Mouse (Mus musculus) testis, postnatal 14 days (tissue): Measurements from ENCODE around the gene Sbp.

ENCODE experiments used
- DNase-seq: peaks from one replicate; pipeline ENCODE4 v3.0.0; 2021; ENCODE audit warnings: low spot score

Sbp gene

DNA sequence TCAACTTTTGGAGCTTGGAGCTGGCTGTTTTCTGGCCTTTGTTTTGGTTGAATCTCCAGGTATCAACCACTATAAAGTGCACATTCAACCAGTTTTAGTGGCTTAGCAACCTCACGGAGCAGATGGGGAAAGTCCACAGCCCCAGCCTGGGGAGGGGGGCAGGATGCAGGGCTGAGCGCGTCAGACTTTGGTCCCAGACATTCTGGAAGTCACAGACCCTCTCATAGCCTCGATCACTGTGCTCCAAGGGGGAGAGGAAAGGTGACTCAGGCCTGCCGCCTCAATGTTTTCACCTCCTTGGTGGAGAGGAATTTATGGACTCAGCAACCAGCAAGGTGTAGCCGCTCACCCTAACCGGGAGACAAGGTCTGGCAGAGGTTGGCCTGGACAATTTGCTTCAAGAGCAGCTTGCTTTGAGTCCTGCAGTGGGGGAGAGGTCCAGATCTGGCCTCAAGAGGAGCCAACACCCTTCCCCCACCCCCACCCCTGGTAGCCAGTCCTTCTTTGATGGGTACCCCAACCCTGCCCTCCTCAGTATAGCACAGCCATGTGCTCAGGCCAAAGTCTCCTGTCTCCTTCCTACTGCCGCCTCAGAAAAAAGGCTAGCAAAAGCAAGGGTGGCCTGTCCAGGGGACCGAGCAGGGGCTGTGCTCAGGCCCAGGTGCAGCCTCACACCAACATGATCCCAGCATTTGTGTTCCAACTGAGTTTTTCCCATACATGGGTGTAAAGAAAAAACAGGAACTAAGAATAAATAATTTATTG, 51.5 kb downstream of the Sbp start:
- DNase-seq, result no peak

DNA sequence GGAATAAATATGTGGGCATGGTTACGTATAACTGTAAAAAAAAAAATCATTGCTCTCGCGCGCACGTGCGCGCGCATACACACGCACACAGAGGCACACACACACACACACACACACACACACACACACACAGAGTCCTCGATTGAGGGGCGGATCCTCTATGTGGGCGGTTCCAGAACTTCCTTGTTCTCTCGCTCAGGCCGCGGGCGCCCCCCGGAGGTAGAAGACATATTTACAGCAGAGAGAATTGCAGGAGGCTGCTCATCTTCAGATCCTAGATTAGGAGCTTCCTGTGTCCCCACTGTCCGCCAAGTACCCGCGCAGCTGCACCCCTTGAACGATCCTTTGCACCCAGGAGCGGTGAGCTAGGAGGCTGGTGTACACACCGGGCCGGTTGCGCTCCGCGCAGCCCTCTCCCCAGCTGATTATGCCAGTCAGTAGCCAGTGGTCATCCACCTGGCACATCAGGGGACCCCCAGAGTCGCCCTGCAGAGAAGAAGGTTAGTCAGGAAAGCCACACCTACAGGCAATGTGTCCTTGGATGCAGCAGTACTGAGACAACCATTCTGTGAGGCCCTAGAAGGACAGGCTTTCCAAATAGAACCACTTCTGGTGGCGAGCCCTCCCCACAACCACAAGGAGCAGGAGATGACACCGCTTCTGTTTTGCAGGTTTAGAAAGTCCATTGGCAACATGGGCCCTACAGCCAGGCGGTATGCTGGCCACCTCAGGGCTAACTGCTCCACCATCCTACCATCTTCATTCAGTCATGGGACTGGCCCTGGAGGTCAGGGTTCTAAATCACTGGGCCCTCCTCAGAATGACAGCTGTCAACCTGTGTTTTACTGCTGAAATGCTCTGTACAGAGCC, 52.3 kb downstream of the Sbp start:
- peak; percentile 85 for DNase-seq

DNA sequence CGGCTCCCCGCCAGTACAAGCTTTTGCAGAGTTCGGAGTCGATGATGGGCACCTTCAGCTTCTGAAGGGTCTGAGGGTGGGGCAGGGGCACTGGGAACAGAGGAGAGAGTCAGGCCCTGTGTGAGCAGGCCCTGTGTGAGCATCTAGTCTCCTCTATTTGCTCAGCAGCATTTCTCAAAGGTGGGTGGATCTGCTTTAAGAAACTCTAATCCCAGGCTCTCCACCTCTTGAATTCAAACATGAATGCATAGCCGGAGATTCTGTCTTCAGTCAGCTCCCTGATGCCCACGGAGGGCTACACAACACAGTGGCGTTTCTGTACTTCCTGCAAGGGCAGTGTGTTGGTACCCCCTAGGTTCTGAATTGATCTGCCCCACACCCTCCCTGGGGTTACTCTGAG, 53.2 kb downstream of the Sbp start:
- no peak for DNase-seq
